Mouse (Mus musculus) ES-E14 (cell line): ENCODE results near the gene Rab21. TPM values are rescaled to one million over a fixed set of nuclear protein-coding genes. Genes with fewer than 3 reads are reported as not detected.
A peak's percentile ranks its signal among the peaks of the same experiment; 100 is the strongest.

ENCODE experiments used
- DNase-seq: peaks from one replicate; pipeline ENCODE4 v3.0.0-alpha.2; 2013; ENCODE audit warnings: low read depth, low spot score
- H3K27ac ChIP-seq: 2 replicates; pipeline ENCODE4 v1.5.1; 2012; ENCODE audit warnings: low read depth, mild to moderate bottlenecking, low read length, moderate library complexity, mixed read lengths; ENCODE audit not compliant: poor library complexity, insufficient read depth, severe bottlenecking
- H3K36me3 ChIP-seq: 2 replicates; pipeline ENCODE4 v1.6.1; 2012; ENCODE audit warnings: mild to moderate bottlenecking, low read length, moderate library complexity, mixed read lengths; ENCODE audit not compliant: control insufficient read depth, poor library complexity, insufficient read depth, severe bottlenecking
- H3K4me1 ChIP-seq, 2 experiments: fragments of 150-350 bp in 1 of 2; sonication (generic) in 1 of 2; 2 replicates each; pipeline ENCODE4 v1.6.1; 2012; ENCODE audit warnings: low read length in 2 of 2, mild to moderate bottlenecking in 1 of 2, mixed read lengths in 1 of 2; ENCODE audit not compliant: control insufficient read depth in 2 of 2, insufficient read depth in 2 of 2, poor library complexity in 1 of 2
- H3K4me3 ChIP-seq, 2 experiments: fragments of 150-350 bp in 1 of 2; sonication (generic) in 1 of 2; 2 replicates each; pipeline ENCODE4 v1.5.1; 2012; ENCODE audit warnings: low read length in 2 of 2, low read depth in 1 of 2, mild to moderate bottlenecking in 1 of 2, mixed read lengths in 1 of 2; ENCODE audit not compliant: insufficient read depth in 1 of 2, poor library complexity in 1 of 2, severe bottlenecking in 1 of 2
- H3K9ac ChIP-seq: 2 replicates; pipeline ENCODE4 v1.6.1; 2012; ENCODE audit warnings: low read depth, mild to moderate bottlenecking, low read length, mixed read lengths; ENCODE audit not compliant: poor library complexity, insufficient read depth, severe bottlenecking
- H3K9me3 ChIP-seq: fragments of 150-350 bp; sonication (generic); 2 replicates; pipeline ENCODE4 v1.6.1; 2012; ENCODE audit warnings: low read depth, mild to moderate bottlenecking, low read length; ENCODE audit not compliant: control insufficient read depth, insufficient read depth
- CHD2 ChIP-seq: IDR thresholded peaks from 2 replicates; pipeline ENCODE4 v1.6.1; 2014; ENCODE audit warnings: mild to moderate bottlenecking, low read depth, low read length, inconsistent platforms
- HCFC1 ChIP-seq: IDR thresholded peaks from 2 replicates; pipeline ENCODE4 v1.6.1; 2012; ENCODE audit warnings: low read length, inconsistent platforms, borderline replicate concordance; ENCODE audit not compliant: insufficient read depth
- MAFK ChIP-seq: IDR thresholded peaks from 2 replicates; pipeline ENCODE4 v1.6.1; 2014; ENCODE audit warnings: mild to moderate bottlenecking, low read depth, low read length, inconsistent platforms; ENCODE audit not compliant: insufficient read depth
- ZC3H11A ChIP-seq: IDR thresholded peaks from 2 replicates; pipeline ENCODE4 v1.6.1; 2012; ENCODE audit warnings: low read depth, mild to moderate bottlenecking, inconsistent platforms, low read length, borderline replicate concordance
- ZNF384 ChIP-seq: IDR thresholded peaks from 2 replicates; pipeline ENCODE4 v1.6.1; 2012; ENCODE audit warnings: low read depth, low read length, inconsistent platforms
- in situ Hi-C, 2 experiments: fragments of 600-800 bp; cut with MboI; formaldehyde crosslinking; loops; one replicate each; pipeline ENCODE4 v1.15.1; 2025; ENCODE audit warnings: low sequenced_read_pairs in 2 of 2, inconsistent platforms in 1 of 2; ENCODE audit not compliant: unreplicated experiment in 2 of 2
- total RNA-seq: library from RNA; depleted of rRNA; stranded (reverse); fragments of 300-350 nt; gene quantifications from 2 replicates; pipeline ENCODE4 v1.2.3, GENCODE M21; 2012

Rab21 gene
- total RNA-seq, 1 experiment: 17.1 TPM

DNA sequence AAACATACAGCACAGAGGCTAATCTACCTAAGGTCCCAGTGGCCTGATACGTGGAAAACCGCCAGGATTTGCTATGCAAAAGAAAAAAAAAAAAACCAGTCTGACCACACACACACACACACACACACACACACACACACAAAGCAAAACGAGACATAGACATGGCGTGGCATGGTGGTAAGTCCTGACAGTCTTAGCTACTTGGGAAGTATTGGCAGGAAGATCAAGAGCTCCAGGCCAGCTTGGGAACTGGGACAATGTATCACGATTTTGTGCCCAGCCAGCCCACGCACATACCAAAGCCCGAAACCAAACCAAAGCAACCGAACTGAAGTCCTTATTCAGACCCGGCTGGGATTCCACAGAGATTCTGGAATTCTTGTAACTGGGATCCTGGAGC lies 18.1 kb upstream of the Rab21 start:
- no peaks in the 10 kb centered on the region for H3K9me3 ChIP-seq
- H3K4me3 ChIP-seq: no peak overlapping the region
- H3K36me3 ChIP-seq: no peaks in the 10 kb centered on the region
- no peak overlapping the region for H3K9ac ChIP-seq
- no peaks in the 10 kb centered on the region for H3K4me1 ChIP-seq
- in situ Hi-C loops: no loop called here
- no peak overlapping the region for H3K27ac ChIP-seq
- no peak for TF ChIP-seq HCFC1
- TF ChIP-seq ZC3H11A: no peak
- TF ChIP-seq ZNF384: no peak
- TF ChIP-seq MAFK: no peak
- TF ChIP-seq CHD2: no peak
- no peak for DNase-seq

DNA sequence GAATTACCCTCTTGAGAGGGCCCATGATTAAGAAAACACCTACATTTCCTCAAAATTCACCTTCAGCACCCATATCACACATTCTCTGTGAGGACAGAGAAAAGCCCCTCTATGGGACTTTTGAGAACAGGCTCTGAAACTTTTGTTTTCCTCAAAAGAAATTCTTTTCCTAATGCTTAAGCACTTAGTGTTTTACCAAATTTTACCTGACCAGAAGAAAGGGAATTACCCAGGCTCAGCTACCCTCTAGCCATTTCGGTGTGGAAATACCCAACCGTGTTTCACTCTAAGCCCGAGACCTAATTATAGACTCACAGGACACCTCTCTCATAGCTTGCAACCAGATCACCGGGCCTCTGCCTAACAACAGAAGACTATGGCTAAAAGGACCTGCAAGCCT lies 17.6 kb upstream of the Rab21 start:
- H3K4me3 ChIP-seq: no peak overlapping the region
- no peak overlapping the region for H3K9ac ChIP-seq
- no peaks in the 10 kb centered on the region for H3K9me3 ChIP-seq
- no peak overlapping the region for H3K27ac ChIP-seq
- no peaks in the 10 kb centered on the region for H3K4me1 ChIP-seq
- TF ChIP-seq HCFC1 (no peak), MAFK (no peak), ZNF384 (no peak), ZC3H11A (no peak), CHD2 (no peak)
- in situ Hi-C loops: no loop called here
- no peaks in the 10 kb centered on the region for H3K36me3 ChIP-seq
- no peak for DNase-seq

DNA sequence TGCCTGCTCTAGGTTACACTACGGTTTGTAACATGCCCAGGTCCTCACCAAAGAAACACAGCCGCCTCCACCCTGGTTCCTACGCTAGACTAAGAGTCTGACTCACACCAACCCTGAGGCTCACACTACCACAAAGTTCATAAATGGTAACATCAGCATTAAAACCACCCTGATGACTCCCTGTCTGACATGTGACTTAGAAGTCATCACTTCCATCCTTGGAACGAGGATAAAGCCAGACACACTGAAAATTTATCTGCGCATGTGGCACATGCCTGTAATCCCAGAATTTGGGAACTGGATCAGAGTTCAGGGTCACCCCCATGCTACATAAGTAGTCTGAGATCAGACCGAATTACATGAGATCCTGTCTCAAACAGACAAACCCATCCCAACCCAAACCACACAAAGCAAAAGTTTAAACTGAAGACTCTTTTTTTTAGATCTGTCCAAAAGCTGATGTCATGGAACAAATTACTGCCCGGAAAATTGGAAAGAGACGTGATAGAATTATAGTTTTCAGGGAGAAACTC lies 17.1 kb upstream of the Rab21 start:
- Histone ChIP-seq H3K27ac (no peak overlapping the region), H3K4me1 (no peaks in the 10 kb centered on the region), H3K9me3 (no peaks in the 10 kb centered on the region), H3K36me3 (no peaks in the 10 kb centered on the region), H3K9ac (no peak overlapping the region), H3K4me3 (no peak overlapping the region)
- DNase-seq: no peak
- in situ Hi-C loops: no loop called here
- TF ChIP-seq MAFK (no peak), HCFC1 (no peak), CHD2 (no peak), ZNF384 (no peak), ZC3H11A (no peak)

DNA sequence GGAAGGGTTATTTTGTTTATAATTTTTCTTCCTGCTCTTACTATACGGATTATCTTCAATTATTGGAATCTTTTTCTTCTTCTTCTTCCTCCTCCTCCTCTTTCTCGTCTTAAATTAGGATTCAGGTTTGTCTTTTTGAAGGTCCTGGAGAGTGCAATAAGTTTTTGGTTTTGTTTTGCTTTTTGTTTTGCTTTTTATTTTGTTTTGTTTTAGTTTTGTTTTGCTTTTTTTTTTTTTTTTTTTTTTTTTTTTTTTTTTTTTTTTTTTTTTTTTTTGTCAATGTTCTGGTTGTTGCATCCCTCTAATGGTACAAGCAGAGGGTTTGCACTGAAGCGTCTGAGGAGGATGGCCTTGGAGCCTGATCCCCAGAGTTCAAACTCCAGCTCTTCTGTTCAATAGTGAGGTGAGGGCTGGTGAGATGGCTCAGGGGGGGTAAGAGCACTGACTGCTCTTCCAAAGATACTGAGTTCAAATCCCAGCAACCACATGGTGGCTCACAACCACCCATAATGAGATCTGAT lies 13.7 kb upstream of the Rab21 start:
- TF ChIP-seq ZNF384 (peak; percentile 88), ZC3H11A (no peak)
- in situ Hi-C loops: no loop called here
- Histone ChIP-seq H3K4me1 (no peaks in the 10 kb centered on the region), H3K27ac (no peak overlapping the region), H3K4me3 (no peak overlapping the region), H3K36me3 (no peaks in the 10 kb centered on the region), H3K9ac (no peak overlapping the region), H3K9me3 (no peaks in the 10 kb centered on the region)
- no peak for DNase-seq

DNA sequence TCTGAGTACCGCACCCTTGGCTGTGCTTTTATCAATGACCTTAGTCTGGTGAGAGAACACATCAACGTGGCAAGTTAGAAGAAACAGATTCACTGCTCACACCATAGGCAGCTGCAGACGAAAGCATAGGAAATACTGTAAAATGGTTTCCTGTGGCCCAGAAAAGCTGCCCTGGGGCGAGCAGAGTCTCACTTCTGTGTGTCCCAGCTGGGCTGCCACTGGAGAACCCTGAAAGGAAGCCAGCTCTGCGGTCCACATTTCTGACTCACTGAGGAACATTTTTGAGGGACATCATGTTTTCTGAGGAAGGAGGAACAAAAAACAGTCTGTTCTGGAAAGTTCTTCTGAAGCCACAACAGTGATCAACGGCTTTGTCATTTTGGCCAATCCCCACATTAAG lies 13.1 kb upstream of the Rab21 start:
- in situ Hi-C loops: no loop called here
- Histone ChIP-seq H3K4me3 (no peak overlapping the region), H3K9ac (no peak overlapping the region), H3K9me3 (no peaks in the 10 kb centered on the region), H3K4me1 (no peaks in the 10 kb centered on the region), H3K36me3 (no peaks in the 10 kb centered on the region), H3K27ac (no peak overlapping the region)
- DNase-seq: no peak
- TF ChIP-seq MAFK: no peak
- no peak for TF ChIP-seq ZNF384
- no peak for TF ChIP-seq ZC3H11A
- no peak for TF ChIP-seq HCFC1
- TF ChIP-seq CHD2: no peak
